Mouse (Mus musculus): ENCODE results near the gene Lyzl4.

- TF ChIP-seq CTCF (IDR thresholded peaks at IDR 0.05; ENCODE audit: low read depth, low read length) (no peak), GATA1 (IDR thresholded peaks at IDR 0.05; ENCODE audit: borderline replicate concordance, low read length) (no peak), TAL1 (conservative IDR thresholded peaks at IDR 0.05; ENCODE audit: low read depth, low read length) (no peak)
These were observed 5.9 kb downstream of the Lyzl4 start for GRCm38 (mm10) chr9:121635835-121636576.

All from G1E (cell line).